Mouse (Mus musculus): ENCODE results near the gene Sbf2.

Sbf2 gene

GRCm38 (mm10) chr7:110305486-110305885 lies 309.2 kb downstream of the Sbf2 start:
- no peak for DNase-seq

GRCm38 (mm10) chr7:110302886-110303285 lies 311.8 kb downstream of the Sbf2 start:
- no peak for DNase-seq

DNA sequence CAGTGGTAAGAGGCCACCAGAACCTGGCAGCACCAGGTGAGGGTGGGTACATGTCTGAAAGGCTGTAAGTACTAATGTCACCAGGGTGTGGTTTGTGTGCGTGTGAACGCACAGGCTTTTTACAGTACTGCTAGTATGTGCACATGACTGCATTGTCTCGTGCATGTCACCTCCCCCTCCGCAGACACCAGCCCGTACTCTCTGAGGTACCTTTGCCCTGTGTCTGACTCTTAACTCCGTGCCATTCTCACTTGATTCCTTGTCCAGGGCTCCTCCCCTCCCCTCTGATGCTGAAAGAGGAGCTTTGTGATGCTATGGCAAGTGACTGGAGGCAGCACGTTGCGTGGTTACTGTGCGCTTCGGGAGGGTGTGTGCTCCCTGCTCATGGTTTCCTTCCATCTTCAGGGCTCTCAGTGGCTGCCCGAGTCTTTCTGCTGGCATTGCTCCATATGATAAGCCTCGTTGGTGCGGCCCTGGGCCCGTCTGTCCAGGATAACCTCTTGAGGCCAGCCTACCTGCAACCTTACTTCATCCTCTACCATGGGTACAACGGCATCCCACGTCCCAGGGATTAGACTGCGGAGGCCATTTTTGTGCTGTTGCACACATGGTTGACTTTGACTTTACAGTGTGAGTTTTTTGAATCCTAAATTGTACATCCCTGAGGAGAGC lies 315.8 kb downstream of the Sbf2 start:
- DNase-seq, result no peak

- no peak for DNase-seq
Measured at GRCm38 (mm10) chr7:110298090-110298489, 316.6 kb downstream of the Sbf2 start.

GRCm38 (mm10) chr7:110297611-110298010 lies 317.1 kb downstream of the Sbf2 start:
- no peak for DNase-seq

DNA sequence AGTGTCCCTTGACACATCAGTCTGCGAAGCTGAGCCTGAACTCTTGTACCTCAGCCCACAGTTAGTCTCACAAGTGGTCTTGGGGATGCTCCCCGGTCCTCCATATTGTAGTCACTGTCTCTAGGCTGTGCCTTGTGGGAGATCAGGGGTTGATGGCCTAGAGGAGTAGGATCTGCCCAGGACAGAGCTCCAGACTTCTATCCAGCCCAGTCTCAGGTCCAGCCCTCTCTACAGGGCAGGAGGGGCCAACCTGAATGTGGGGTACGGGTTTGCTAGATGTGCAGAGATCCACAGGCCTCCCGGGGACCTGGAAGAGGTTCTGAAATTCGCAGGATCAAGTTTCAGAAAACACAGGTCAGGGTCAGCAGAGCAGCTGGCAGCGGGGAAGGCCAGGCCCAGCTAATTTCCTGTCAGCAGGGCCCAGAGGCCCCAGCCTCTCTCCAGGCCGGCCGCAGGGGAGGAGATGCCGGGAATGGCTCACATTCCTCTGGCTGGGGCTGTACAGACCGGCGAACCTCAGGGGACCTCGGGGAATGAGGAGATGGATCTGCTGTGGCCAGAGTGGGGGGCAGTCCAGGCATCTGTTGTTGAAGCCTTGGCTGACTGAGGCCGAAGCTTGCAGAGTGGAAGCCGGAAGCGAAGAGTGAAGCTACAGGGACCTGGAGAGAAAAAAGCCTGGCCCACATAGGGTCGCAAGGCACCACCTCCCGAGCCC lies 317.7 kb downstream of the Sbf2 start:
- peak; percentile 71 for DNase-seq

DNA sequence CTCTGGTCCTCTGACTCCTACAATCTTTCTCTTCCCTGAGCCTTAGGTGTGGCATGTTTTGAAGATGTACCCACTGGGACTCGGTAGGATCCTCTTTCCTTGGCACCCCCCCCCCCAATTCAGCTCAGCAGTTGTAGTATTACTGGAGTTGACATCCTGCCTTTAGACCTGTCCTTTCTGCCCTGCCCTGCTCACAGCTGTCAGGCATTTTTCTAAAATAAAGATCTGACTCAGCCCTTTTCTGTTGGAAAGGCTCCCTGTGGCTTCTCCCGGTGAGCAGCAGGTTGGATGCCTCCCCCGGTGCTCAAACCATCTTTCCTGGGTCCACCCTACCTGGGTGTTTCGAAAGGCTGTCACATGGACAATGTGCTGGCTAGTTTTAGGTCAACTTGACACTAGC lies 325.1 kb downstream of the Sbf2 start:
- DNase-seq, result no peak

DNA sequence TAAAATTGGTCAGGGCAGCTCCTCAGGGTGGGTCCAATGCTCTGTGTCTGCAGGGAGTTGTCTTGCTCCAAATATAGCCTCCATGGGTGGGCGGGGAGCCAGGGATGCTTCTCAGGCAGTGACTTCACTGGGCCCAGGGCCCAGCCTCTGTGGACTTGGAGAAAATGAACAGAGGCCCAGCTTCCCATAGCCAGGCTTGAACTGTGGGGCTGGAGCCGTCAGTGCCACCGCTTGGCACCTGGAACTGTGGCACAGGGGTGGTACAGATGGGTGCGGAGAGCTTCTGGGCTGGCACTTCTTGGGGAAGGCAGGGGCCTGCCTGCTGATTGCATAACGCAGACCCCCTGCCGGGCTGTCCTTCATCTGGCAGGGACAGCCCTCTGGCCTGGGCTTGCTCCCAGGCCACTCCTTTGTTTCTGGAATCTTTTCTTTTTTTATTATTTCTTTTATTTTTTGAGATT lies 326.0 kb downstream of the Sbf2 start:
- DNase-seq, result peak; percentile 78

- DNase-seq, result peak; percentile 76
Measured at GRCm38 (mm10) chr7:110288191-110288604, 326.5 kb downstream of the Sbf2 start.

GRCm38 (mm10) chr7:110287476-110288071 lies 327.1 kb downstream of the Sbf2 start:
- DNase-seq, result no peak

DNA sequence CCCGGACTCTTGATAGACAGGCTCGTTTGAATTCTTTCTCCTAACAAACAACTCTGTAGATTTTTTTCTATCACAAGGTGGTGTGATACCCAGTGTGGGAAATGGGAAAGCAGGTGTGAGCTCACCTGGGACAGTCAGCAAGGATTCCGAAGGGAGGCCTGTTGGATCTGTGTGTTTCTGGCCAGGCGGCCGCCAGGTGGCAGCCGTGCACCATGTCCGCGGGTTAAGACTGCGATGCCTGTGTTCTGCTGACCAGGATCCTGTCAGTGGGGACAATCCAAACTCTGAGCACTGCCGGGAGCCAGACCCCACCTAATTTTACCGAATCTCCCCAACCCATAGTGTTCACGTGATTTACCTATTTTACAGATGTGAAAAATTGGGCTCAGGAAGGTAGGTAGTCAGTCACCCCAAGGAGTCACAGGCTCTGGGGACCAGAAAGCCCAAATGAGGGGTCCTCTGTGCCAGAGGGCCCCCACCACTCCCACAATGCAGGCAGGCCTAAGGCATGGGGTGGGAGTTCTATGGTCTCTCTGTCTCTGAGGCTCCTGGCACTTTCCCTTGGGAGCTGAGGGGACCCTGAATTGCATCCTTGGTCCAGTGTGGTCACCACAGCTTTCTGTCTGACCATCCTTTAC lies 327.8 kb downstream of the Sbf2 start:
- DNase-seq, result peak; percentile 89

DNA sequence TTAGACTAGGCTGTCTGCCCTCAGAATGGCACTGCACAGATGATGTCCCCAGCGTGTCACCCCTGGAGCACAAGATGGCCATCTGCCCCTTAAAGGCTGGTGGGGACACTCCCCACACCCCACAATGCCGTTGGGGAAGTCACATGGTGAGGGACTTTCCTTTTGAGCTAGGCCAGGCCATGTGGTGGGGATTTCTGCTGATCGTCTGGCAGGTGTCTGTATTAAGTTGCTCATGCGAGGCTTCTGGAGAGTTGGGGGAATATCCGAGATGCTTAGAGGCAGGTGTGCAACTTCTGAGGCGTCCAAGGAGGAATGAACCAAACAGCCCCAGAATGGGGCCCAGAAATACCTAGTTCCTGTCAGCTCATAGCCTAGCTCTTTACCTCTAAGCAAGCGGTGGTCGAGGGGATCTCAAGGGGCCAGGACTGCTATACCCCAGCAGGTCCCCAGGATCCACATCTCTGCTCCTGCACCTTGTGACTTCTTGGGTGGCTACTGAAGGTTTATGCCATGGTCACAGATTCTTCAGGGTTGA lies 328.5 kb downstream of the Sbf2 start:
- DNase-seq, result no peak

- no peak for DNase-seq
Measured at GRCm38 (mm10) chr7:110285849-110286151, 328.9 kb downstream of the Sbf2 start.

DNA sequence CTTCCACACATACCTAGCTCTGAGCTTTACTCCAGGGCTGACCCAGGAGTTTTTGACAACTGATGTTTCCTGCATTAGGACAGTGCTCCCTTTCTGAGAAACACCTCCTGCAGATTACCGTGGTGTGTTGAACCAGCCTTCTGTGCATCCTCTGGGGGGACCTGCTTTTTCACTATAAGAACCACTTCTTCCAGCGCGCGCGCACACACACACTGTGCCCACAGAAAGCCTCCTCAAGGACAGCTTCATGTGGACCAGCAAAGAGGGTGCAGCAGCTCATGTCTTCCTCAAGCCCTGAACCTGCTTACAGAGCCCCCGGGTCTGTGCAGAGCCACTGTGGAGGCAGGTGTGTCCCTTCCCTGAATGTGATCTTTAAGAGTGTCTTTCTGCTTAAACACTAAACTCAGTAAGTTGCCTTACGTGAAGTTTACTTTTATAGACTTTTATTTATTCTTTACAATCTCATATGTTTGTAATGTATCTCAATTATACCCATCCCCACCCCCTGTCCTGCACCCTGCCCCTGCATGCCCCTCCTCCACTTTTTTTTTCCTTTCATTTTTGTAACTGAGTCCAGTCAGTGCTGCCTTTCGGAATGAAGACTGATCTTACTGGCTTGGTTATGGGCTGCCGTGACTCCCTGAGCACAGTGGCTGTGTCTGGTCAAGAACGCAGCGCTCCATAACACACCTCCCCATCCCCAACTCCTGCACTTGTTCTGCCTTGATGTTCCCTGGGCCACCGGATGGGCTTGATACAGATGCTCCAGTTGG lies 329.5 kb downstream of the Sbf2 start:
- DNase-seq, result no peak

GRCm38 (mm10) chr7:110283484-110284275 lies 331.0 kb downstream of the Sbf2 start:
- DNase-seq, result no peak

GRCm38 (mm10) chr7:110282797-110283196 lies 331.9 kb downstream of the Sbf2 start:
- DNase-seq, result no peak

DNA sequence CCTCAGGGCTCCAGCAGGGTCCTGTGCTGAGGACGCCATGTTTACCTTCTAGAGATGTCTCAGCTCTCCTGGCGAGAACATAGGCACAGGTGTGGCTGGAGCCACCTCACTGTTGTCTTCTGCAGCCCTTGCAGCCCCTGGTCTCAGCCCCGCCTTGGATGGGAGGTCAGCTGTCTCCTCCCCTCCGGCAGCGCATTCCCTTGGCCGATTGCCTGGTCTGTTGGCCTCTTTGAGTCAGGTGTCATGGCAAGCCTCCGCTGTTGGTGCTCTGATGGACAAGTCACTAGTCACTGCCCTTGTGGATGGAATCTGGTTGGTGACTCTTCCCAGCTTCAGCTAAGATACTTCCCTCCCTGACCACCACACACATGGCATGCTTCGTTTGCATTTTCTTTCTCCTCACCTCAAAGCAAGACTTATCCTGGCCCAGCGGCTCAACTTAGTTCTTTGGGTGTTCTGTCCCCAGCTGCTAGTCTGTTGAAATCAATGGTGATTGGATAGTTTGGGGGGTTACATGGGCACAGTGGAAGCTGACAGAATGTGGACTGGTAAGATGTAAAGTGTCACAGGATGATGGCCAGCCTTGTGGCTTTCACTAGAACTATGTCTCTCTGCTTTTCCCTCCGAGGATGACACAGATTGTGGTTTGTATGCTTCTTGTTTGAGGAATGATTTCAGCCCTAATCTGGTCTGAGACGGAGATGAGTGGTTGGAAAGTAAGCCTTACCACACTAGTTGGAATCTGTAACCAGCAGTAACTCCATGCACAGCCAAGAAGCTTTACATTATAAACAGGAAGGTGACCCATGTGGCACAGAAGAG lies 333.1 kb downstream of the Sbf2 start:
- DNase-seq, result no peak

GRCm38 (mm10) chr7:110279183-110279582 lies 335.5 kb downstream of the Sbf2 start:
- DNase-seq, result no peak

DNA sequence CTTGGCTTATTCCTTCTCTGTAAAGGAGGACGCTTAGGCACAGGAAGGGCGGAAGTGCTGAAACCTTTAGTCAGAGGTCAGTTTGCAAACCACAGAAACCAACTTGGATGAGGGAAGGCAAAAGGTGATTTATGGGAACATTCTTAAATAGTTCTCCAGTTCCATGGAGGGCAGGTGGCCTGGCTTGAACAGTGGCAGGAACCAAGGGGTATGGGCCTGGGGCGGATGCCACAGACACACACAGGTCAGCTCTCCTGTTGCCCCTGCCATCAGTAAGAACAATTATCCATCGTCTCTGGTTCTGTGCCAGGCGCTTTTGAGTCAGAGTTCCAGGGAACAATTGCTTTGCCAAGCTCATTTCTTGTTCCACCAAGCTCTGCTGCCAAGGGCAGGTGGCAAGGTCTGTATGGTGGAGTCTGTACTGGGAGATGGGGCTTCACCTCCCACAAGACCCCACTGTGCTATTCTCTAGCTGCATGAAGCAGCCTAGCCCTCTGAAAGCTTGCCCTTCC lies 336.9 kb downstream of the Sbf2 start:
- DNase-seq, result no peak

GRCm38 (mm10) chr7:110272434-110272833 lies 342.3 kb downstream of the Sbf2 start:
- DNase-seq, result peak; percentile 53

- no peak for DNase-seq
Measured at GRCm38 (mm10) chr7:110271814-110272213, 342.9 kb downstream of the Sbf2 start.
